Mouse (Mus musculus) ZHBTc4 (cell line): Measurements from ENCODE around the gene Smo.
"Not testable (repeated sequence)": the region's sequence is repeated elsewhere in the genome, so short reads cannot be mapped to it uniquely, and the experiment has no call there.

Experiments used
- DNase-seq: peaks from one replicate; pipeline ENCODE4 v3.0.0-alpha.2; 2011; ENCODE audit warnings: low read depth, low spot score

Gene Smo

DNA sequence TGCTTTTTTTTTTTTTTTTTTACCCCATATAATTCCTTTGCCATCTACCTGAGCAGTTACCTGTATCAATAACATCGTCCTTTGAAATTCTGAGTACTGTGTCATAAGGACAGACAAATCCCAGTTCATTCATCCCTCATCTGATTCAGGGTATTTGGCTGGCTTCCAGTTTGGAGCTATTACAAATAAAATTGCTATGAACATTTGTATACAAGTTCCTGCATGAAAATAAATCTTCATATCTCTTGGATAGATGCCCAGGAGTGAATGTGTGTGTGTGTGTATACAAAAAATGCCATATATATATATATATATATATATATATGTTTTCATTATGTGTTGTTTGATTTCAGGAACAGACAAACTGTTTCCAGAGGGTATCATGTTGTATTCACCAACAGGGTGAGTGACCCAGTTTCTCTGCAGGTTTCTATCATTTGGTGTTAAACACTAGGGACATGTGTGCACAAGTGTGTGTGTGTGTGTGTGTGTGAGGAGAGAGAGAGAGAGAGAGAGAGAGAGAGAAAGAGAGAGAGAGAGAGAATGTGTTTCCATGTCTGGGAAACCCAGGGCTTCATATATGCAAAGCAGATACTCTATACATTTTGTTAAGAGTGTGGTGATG is 8.6 kb upstream of the Smo start:
- DNase-seq, result no peak

DNA sequence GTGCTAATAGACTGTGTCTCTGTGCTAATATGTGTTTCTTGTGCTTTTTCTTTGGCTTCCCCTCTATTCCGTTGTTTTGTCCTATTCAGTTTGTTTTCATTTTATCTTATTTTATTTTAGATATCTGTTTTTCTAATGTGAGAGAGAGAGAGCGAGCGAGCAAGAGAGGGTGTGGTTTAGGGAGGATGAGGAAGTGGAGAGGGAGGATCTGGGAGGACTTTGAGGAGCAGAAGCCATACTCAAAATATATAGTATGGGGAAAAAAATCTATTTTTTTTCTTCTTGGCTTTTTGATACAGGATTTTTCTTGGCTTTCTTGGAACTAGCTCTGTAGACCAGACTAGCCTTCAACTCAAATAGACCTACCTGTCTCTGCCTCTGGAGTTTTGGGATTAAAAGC is 7.3 kb upstream of the Smo start:
- no peak for DNase-seq

DNA sequence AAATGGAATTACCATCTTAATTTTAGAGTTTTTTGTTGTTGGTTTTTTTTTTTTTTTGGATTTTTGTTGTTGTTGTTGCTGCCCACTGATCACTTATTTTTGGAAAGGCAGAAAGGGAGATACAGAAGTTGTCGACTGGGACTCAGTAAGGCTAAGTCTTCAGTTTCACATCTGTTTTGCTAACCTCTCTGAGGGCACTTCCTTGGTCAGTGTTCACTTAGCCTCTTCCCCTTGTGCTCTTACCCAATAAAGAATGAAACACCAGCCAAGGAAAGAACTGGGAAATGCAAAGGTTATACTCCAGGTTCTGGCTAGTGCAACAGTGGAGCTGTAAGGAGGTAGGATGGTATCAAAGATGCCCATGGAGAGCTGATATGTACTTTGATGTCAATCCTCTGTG is 5.8 kb upstream of the Smo start:
- no peak for DNase-seq

GRCm38 (mm10) chr6:29735689-29736451 is 567 bp downstream of the Smo start:
- peak; percentile 75 for DNase-seq

GRCm38 (mm10) chr6:29736610-29737458 is 1.5 kb downstream of the Smo start:
- no peak for DNase-seq

- DNase-seq, result no peak
These were observed 16.3 kb downstream of the Smo start for GRCm38 (mm10) chr6:29751466-29752152.

DNA sequence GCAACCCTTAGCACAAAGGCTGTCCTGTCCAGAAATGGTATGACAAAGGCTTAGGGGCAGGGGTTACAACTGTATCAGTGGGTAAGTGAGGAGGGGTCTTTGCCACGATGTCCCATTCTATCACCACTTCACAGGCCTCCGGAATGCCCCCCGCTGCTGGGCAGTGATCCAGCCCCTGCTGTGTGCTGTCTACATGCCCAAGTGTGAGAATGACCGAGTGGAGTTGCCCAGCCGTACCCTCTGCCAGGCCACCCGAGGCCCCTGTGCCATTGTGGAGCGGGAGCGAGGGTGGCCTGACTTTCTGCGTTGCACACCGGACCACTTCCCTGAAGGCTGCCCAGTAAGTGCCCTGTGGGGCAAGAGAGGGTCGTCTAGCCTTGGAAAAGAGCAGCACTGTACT is 18.0 kb downstream of the Smo start:
- no peak for DNase-seq

- no peak for DNase-seq
These were observed 20.7 kb downstream of the Smo start for GRCm38 (mm10) chr6:29756001-29756400.

- DNase-seq, result no peak
These were observed 21.2 kb downstream of the Smo start for GRCm38 (mm10) chr6:29756476-29756875.

DNA sequence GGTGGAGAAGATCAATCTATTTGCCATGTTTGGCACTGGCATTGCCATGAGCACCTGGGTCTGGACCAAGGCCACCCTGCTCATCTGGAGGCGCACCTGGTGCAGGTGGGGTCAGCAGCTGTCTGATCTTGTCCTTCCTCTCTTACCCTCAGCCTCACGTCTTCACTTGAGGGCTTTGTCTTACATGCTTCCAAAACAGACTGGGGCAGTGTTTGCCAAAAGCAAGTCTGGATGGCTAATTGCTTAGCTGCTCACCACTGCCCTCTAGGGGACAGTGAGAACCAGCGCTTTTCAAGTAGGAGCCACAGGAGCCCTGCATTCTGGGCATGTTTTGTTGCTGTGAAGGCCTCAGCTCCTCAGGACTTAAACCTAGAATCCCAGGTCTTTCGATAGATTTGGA is 23.1 kb downstream of the Smo start:
- peak; percentile 93 for DNase-seq

DNA sequence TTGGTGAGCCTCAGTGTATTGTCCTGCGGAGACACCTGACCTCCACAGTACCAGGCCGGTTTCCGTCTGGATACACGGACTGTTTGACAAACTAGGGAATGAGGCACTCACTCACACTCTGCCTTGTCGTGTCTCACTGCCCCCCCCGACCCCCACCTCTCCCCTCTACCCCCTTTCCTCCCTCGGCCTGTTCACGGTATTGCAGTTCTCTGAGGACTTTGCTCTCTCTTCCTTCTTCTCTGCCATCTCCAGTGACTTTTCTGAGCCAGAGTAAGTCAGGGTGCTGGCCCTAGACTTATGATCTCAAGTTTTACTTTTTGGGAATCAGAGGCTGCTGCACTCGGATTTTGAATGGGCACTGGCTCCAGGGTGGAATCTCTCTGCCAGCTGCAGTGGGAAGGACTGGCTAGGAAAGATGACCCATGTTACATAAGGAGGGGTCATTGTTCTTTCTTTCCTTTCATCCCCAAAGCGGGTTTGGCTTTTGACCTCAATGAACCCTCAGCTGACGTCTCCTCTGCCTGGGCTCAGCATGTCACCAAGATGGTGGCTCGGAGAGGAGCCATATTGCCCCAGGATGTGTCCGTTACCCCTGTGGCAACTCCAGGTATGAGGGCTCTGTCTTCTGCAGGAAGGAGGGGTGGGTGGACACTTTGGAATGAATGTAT is 23.8 kb downstream of the Smo start:
- DNase-seq, result no peak

DNA sequence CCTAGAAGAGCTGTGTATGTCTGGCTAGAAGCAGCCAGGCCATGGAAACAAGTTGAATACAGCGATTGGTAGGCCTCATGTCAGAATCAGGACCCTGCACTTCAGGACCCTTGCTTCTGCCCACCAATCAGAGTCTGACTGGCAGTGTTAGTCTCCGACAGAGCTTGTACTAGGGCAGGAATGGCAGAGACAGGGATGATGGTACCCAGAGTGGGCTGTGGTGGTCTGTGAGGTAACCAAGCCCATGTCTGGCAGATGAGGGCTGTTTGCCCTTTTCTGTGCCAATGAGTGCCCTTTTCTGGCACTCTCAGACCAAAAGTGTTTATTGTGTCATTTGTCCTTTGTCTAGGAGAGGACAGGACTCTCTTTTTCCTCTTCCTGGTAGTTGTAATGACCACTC is 25.1 kb downstream of the Smo start:
- DNase-seq, result not testable (repeated sequence)

DNA sequence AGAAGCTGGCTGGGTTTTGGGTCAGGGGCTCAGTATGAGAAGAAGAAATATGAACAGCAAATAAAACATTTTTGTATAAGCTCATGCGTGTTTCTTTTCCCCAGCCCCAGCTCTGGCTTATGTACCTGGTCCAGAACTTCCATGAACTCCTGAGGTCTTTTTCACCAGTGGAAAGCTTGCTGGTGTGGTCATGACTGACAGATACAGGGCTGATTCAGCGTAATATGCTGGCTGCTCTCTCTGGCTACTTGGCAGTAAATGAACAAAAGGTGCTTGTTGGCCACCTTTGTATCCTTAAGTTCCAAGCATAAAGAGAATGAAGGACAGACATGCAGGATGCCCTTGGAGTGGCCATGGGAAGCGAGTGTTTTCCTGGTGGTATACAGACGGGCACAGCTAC is 26.0 kb downstream of the Smo start:
- no peak for DNase-seq

DNA sequence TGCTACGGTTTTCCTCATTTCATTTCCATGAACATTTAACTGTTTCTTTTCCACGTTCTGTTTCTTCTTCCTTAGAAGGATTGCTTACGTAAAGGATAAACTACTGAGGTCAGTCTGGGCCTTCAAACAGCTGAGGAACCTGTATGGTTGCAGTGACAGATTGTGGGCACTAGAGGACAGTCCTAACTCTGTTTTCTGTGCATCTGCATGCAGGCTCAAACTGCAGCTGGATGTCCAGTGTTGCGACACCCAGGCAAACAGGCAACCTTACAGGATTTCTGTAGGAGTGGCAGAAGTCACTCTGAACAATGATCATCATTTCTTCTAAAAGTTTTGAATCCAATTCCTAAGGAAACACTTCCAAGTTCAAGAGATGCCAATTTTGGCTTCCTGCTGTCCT is 27.2 kb downstream of the Smo start:
- DNase-seq, result peak; percentile 53

DNA sequence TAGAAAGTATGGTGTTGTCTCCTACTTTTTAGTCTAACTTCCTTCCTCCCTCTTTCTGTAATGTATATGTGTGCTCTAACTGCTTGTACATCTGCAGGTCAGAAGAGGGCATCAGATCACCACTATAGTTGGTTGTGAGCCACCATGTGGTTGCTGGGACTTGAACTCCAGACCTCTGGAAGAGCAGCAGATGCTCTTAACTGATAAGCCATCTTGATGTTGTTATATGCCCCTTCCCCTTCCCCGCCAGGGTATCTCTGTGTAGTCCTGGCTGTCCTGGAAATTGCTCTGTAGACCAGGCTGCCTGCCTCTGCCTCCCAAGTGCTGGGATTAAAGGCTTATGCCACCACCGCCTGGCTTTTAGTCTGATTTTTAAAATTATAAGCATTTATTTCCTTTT is 31.6 kb downstream of the Smo start:
- peak; percentile 36 for DNase-seq

DNA sequence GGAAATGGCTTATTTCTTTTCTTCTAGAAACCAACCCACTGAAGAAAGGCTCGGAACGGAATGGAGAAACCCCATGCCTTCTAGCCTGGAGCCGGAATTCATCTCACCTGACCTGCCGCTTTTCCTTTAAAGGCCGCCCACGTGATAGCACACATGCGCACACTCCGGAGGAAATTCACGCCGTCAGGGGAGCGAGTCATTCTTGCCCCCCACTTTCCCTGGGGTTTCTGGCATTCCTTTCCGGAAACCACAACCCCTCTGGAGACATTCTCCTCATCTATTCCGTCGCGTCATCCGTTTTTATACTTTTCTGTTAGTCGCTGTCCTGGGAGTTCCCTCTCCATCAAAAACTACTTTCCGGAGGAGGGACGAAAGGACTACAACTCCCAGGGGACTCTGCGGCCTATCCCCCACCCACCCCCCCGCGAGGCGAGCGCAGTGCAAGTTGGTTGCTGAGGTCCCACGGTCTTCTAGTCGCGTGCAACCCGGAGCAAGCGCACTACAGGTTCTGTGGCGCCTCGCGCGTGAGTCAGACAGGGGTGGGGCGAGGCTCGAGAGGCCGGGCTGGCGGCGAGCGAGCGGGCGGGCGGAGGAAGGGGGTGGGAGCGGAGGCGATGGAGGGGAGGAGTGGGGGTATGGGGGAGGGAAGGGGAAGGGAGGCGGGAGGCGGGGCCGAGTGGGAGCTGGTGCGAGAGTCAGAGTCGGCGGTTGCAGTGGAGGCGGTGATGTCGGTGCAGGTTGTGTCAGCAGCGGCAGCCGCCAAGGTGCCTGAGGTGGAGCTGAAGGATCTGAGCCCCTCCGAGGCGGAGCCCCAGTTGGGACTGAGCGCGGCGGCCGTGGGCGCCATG is 32.7 kb downstream of the Smo start, which contains the start of gene Ahcyl2:
Ahcyl2 (plus strand) TSS at position 199 of the 848 bp plus-strand sequence.
- DNase-seq, result peak; percentile 99

DNA sequence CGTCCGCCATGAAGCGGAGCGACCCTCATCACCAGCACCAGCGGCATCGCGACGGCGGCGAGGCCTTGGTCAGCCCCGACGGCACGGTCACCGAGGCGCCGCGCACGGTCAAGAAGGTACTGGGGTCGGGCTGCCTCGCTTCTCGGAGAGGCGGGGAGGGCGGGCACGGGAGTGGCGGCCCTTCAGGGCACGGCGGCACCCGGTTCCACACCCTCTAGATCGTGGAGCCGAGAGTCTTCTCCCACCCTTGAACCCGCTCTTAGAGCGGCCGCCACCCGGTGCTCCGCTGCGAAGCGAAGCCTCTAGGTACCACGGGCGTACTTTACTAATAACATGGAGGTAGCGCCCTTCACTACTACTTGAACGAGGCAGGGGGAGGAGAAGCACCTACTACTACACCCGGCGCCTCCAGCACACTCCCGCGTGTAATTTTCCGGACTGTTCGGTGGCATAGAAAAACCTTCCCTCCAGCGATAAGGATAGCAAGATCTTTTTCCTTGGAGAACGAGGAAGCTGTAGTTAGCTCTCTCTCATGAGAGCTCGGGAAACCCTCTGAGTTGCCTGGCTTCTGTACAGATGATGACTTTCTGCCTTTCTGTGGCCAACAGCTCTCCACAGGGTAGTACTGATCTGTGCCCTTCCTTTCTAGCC is 33.6 kb downstream of the Smo start:
- peak; percentile 56 for DNase-seq

DNA sequence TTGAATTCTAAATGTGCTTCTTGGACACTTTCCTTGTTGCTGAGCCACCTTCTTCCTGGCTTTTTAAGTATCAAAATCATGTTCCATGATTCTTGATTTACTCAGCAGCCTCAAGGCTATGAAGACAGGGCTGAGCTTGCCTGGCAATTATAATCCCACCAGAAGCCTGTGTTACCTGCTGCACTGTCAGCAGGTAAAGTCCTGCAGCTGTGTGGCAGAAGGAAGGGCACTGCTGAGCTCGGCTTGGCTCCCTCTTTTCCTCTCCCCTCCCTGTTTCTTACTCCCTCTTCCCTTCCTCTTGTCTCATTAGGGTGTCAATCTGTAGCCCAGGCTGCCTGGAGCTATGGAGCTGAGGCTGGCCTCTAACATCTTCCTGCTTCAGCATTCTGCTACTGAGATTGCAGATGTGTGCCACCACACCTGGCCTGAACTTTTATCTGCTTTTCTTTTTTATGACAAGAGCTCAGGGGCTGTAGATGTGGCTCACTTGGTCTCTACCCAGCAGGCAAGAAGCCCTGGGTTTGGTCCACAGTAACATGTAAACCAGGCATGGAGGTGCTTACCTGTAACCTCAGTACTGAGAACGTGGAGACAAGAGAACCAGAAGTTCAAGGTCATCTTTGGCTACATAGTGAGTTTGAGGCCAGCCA is 35.5 kb downstream of the Smo start:
- DNase-seq, result no peak

DNA sequence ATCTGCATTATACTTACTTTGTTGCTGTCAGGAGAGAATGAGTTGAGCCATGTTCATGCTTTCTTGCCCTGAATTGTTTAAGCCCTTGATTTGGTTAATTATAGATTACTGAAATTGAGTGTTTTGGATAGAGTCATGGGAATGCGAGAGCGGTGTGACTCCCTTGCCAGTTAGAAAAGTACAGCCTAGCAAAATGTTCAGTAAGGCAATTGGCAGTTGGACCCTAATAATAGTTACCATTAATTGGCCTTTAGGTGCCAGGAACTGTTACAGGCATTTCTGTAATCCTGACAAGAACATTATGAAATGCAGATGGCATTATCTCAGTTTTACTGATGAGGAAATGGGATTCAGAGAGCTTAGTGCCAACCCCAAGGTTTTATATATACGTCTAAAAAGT is 36.9 kb downstream of the Smo start:
- DNase-seq, result no peak
